Mouse (Mus musculus) CH12.LX (cell line): Measurements from ENCODE around the gene Aff1. TPM values are rescaled to one million over a fixed set of nuclear protein-coding genes. Genes with fewer than 3 reads are reported as not detected.

Experiments
- DNase-seq: peaks from one replicate; pipeline ENCODE4 v3.0.0-alpha.2; 2013; ENCODE audit errors: extremely low read depth
- H3K27ac ChIP-seq: 2 replicates; pipeline ENCODE4 v1.5.1; 2012; ENCODE audit warnings: low read depth, mild to moderate bottlenecking, control low read depth, moderate library complexity; ENCODE audit not compliant: insufficient read depth
- H3K27me3 ChIP-seq: replicated peaks from 2 replicates; pipeline ENCODE3; 2012; ENCODE audit warnings: inconsistent platforms
- H3K36me3 ChIP-seq, 2 experiments: replicated peaks in 1 of 2; 2 replicates each; pipeline versions ENCODE3 to v1.6.1; 2012; ENCODE audit warnings: inconsistent platforms in 1 of 2, low read length in 1 of 2, mild to moderate bottlenecking in 1 of 2, mixed read lengths in 1 of 2, moderate library complexity in 1 of 2; ENCODE audit not compliant: control insufficient read depth in 1 of 2, insufficient read depth in 1 of 2
- H3K4me1 ChIP-seq, 2 experiments: 2 replicates each; pipeline ENCODE4 v1.6.1; 2012; ENCODE audit warnings: inconsistent platforms in 1 of 2, moderate library complexity in 1 of 2; ENCODE audit not compliant: insufficient read depth in 2 of 2, control insufficient read depth in 1 of 2
- H3K4me2 ChIP-seq: 2 replicates; pipeline ENCODE4 v1.6.1; 2012; ENCODE audit warnings: low read depth, mild to moderate bottlenecking, control low read depth; ENCODE audit not compliant: poor library complexity, insufficient read depth, severe bottlenecking
- H3K4me3 ChIP-seq, 3 experiments: fragments of 150-350 bp in 1 of 3; sonication (generic) in 1 of 3; replicated peaks in 1 of 3; 2 replicates each; pipeline versions ENCODE3 to v1.5.1; 2011 to 2012; ENCODE audit warnings: low read depth in 2 of 3, low read length in 2 of 3, mild to moderate bottlenecking in 2 of 3, moderate library complexity in 2 of 3, control low read depth in 1 of 3, improper control_type of control experiment in 1 of 3, inconsistent platforms in 1 of 3, mixed read lengths in 1 of 3; ENCODE audit not compliant: poor library complexity in 1 of 3
- H3K79me2 ChIP-seq: replicated peaks from 2 replicates; pipeline ENCODE4 v1.6.1; 2012; ENCODE audit warnings: mild to moderate bottlenecking, moderate library complexity; ENCODE audit not compliant: control insufficient read depth, poor library complexity, insufficient read depth, severe bottlenecking; ENCODE audit errors: extremely low read depth
- H3K9ac ChIP-seq: 2 replicates; pipeline ENCODE4 v1.6.1; 2012; ENCODE audit warnings: low read depth, mild to moderate bottlenecking, control low read depth, moderate library complexity; ENCODE audit not compliant: insufficient read depth
- H3K9me3 ChIP-seq: replicated peaks from 2 replicates; pipeline ENCODE3; 2012; ENCODE audit warnings: low read length, inconsistent platforms, mixed read lengths
- BHLHE40 ChIP-seq: IDR thresholded peaks from 2 replicates; pipeline ENCODE4 v1.6.1; 2011; ENCODE audit warnings: mild to moderate bottlenecking, low read depth, low read length, improper control_type of control experiment
- CHD1 ChIP-seq: IDR thresholded peaks from 2 replicates; pipeline ENCODE4 v1.6.1; 2012; ENCODE audit warnings: low read depth, low read length, improper control_type of control experiment, inconsistent platforms
- CHD2 ChIP-seq: IDR thresholded peaks from 2 replicates; pipeline ENCODE4 v1.6.1; 2011; ENCODE audit warnings: low read length, improper control_type of control experiment
- CTCF ChIP-seq, 2 experiments: IDR thresholded peaks in 1 of 2; conservative IDR thresholded peaks in 1 of 2; 2 replicates each; pipeline ENCODE4 v1.5.1; 2011 to 2012; ENCODE audit warnings: low read depth in 2 of 2, low read length in 2 of 2, improper control_type of control experiment in 1 of 2, inconsistent platforms in 1 of 2, mild to moderate bottlenecking in 1 of 2, moderate library complexity in 1 of 2
- ELF1 ChIP-seq: IDR thresholded peaks from 2 replicates; pipeline ENCODE4 v1.6.1; 2014; ENCODE audit warnings: low read depth, mild to moderate bottlenecking, inconsistent platforms, low read length, improper control_type of control experiment
- ETS1 ChIP-seq: conservative IDR thresholded peaks from 2 replicates; pipeline ENCODE4 v1.6.1; 2012; ENCODE audit warnings: low read depth, mild to moderate bottlenecking, inconsistent platforms, low read length, improper control_type of control experiment, moderate library complexity
- GABPA ChIP-seq: IDR thresholded peaks from 2 replicates; pipeline ENCODE4 v1.6.1; 2012; ENCODE audit warnings: low read depth, low read length, improper control_type of control experiment, inconsistent platforms; ENCODE audit not compliant: insufficient replicate concordance
- JUN ChIP-seq: IDR thresholded peaks from 2 replicates; pipeline ENCODE4 v1.6.1; 2011; ENCODE audit warnings: low read depth, mild to moderate bottlenecking, low read length, improper control_type of control experiment, moderate library complexity; ENCODE audit not compliant: insufficient read depth
- KAT2A ChIP-seq: IDR thresholded peaks from 2 replicates; pipeline ENCODE4 v1.6.1; 2012; ENCODE audit warnings: low read length, improper control_type of control experiment, inconsistent platforms; ENCODE audit not compliant: insufficient replicate concordance
- MAFK ChIP-seq: IDR thresholded peaks from 2 replicates; pipeline ENCODE4 v1.6.1; 2011; ENCODE audit warnings: low read length, improper control_type of control experiment; ENCODE audit not compliant: insufficient replicate concordance
- MAX ChIP-seq: IDR thresholded peaks from 2 replicates; pipeline ENCODE4 v1.6.1; 2011; ENCODE audit warnings: low read length, improper control_type of control experiment
- MXI1 ChIP-seq: IDR thresholded peaks from 2 replicates; pipeline ENCODE4 v1.6.1; 2011; ENCODE audit warnings: mild to moderate bottlenecking, low read depth, low read length, improper control_type of control experiment
- MYC ChIP-seq: IDR thresholded peaks from 2 replicates; pipeline ENCODE4 v1.6.1; 2011; ENCODE audit warnings: low read depth, mild to moderate bottlenecking, improper control_type of control experiment, low read length
- NELFE ChIP-seq: IDR thresholded peaks from 2 replicates; pipeline ENCODE4 v1.6.1; 2011; ENCODE audit warnings: low read depth, low read length, improper control_type of control experiment
- NRF1 ChIP-seq: IDR thresholded peaks from 2 replicates; pipeline ENCODE4 v1.6.1; 2014; ENCODE audit warnings: low read depth, mild to moderate bottlenecking, inconsistent platforms, low read length, improper control_type of control experiment, moderate library complexity
- PAX5 ChIP-seq: IDR thresholded peaks from 2 replicates; pipeline ENCODE4 v1.6.1; 2012; ENCODE audit warnings: low read length, inconsistent platforms, mixed read lengths
- POLR2A ChIP-seq: IDR thresholded peaks from 2 replicates; pipeline ENCODE4 v1.6.1; 2011; ENCODE audit warnings: low read depth, mild to moderate bottlenecking, improper control_type of control experiment, low read length
- POLR2AphosphoS2 ChIP-seq: IDR thresholded peaks from 2 replicates; pipeline ENCODE4 v1.6.1; 2011; ENCODE audit warnings: low read depth, low read length, improper control_type of control experiment
- RCOR1 ChIP-seq: conservative IDR thresholded peaks from 2 replicates; pipeline ENCODE4 v1.6.1; 2012; ENCODE audit warnings: low read depth, mild to moderate bottlenecking, inconsistent platforms, low read length, improper control_type of control experiment
- SMC3 ChIP-seq: IDR thresholded peaks from 2 replicates; pipeline ENCODE4 v1.6.1; 2011; ENCODE audit warnings: low read depth, low read length, improper control_type of control experiment
- UBTF ChIP-seq: IDR thresholded peaks from 2 replicates; pipeline ENCODE4 v1.6.1; 2012; ENCODE audit warnings: low read depth, mild to moderate bottlenecking, inconsistent platforms, low read length, improper control_type of control experiment, moderate library complexity
- ZC3H11A ChIP-seq: IDR thresholded peaks from 2 replicates; pipeline ENCODE4 v1.6.1; 2012; ENCODE audit warnings: low read depth, mild to moderate bottlenecking, inconsistent platforms, low read length, improper control_type of control experiment
- ZMIZ1 ChIP-seq: IDR thresholded peaks from 2 replicates; pipeline ENCODE4 v1.6.1; 2012; ENCODE audit warnings: low read depth, mild to moderate bottlenecking, inconsistent platforms, low read length, improper control_type of control experiment
- dilution Hi-C: fragments of 300-500 bp; cut with MboI; formaldehyde crosslinking; loops from 2 replicates; pipeline ENCODE4 v1.14.3; 2020; ENCODE audit warnings: low sequenced_read_pairs; ENCODE audit not compliant: extremely low pct_unique_long_range_greater_than_20kb, extremely low pct_ligation_motif_present
- in situ Hi-C: fragments of 300-500 bp; cut with MboI; formaldehyde crosslinking; loops from 3 replicates; pipeline ENCODE4 v1.14.3; 2019; ENCODE audit warnings: low sequenced_read_pairs, low pct_ligation_motif_present, low pct_unique_long_range_greater_than_20kb, mixed read lengths
- polyA plus RNA-seq: library from polyadenylated mRNA; unstranded; fragments of >175 nt; gene quantifications from 2 replicates; pipeline ENCODE4 v1.2.1, GENCODE M21; 2012; ENCODE audit warnings: low read depth; ENCODE audit not compliant: insufficient read length
- total RNA-seq, 2 experiments: library from RNA; depleted of rRNA; stranded (reverse); fragments of 300-350 nt in 1 of 2; fragments of >200 nt in 1 of 2; gene quantifications; 2 replicates each; pipeline ENCODE4 v1.2.3; 2012 to 2014

Aff1 gene
- total and polyA plus RNA-seq, 3 experiments: 13.2 to 38.9 (median 21.8) TPM

- Histone ChIP-seq H3K36me3 (peaks cover 14 to 56% of the 10 kb centered on the region in 2 experiments), H3K9ac (no peak overlapping the region), H3K4me2 (no peak overlapping the region), H3K27me3 (no peaks in the 10 kb centered on the region), H3K79me2 (peaks cover 73% of the 10 kb centered on the region), H3K4me3 (no peak overlapping the region), H3K27ac (no peak overlapping the region), H3K4me1 (peaks cover 5 to 66% of the 10 kb centered on the region in 2 experiments; a peak in 3 of 4 replicates), H3K9me3 (peaks cover 12% of the 10 kb centered on the region)
- in situ Hi-C loops (no loop called here), dilution Hi-C loops (no loop called here)
- TF ChIP-seq ZMIZ1 (no peak), BHLHE40 (peak; percentile 59)
- DNase-seq: no peak
Observed at GRCm38 (mm10) chr5:103709044-103709443, 16.9 kb downstream of the Aff1 start.

DNA sequence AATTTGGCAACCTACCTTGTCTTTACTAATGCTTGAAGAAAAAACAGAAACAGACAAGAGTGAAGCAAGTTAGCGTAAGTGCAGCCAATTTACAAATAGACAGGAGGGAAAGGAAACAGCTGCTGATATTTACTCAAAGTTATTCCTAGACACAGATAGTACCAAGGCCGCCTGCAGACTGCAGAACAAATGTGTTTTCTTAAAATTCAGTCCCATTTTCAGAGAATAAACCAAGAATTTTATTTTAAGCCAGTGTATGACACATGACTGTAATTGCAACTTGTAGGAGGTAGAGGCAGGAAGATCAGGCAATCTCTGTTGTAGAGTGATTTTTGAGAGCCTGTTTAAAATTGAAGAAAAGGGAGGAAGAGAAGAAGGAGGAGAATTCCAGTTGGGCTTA, 19.7 kb downstream of the Aff1 start:
- H3K9me3 ChIP-seq: no peaks in the 10 kb centered on the region
- dilution Hi-C loops: no loop called here
- peaks cover 75% of the 10 kb centered on the region for H3K79me2 ChIP-seq
- no peak overlapping the region for H3K4me2 ChIP-seq
- peaks cover 2 to 66% of the 10 kb centered on the region in 2 experiments; a peak in 2 of 4 replicates for H3K4me1 ChIP-seq
- in situ Hi-C loops: no loop called here
- no peak overlapping the region for H3K4me3 ChIP-seq
- no peak overlapping the region for H3K9ac ChIP-seq
- no peaks in the 10 kb centered on the region for H3K27me3 ChIP-seq
- TF ChIP-seq BHLHE40: no peak
- no peak for TF ChIP-seq SMC3
- no peak for TF ChIP-seq POLR2A
- TF ChIP-seq UBTF: no peak
- TF ChIP-seq RCOR1: no peak
- TF ChIP-seq ZC3H11A: no peak
- TF ChIP-seq NELFE: no peak
- no peak for TF ChIP-seq CHD2
- TF ChIP-seq ETS1: no peak
- no peak for TF ChIP-seq MYC
- no peak for TF ChIP-seq POLR2AphosphoS2
- no peak for TF ChIP-seq ELF1
- no peak for TF ChIP-seq PAX5
- no peak for TF ChIP-seq MAX
- peaks cover 5 to 51% of the 10 kb centered on the region in 2 experiments for H3K36me3 ChIP-seq
- DNase-seq: no peak
- H3K27ac ChIP-seq: no peak overlapping the region

DNA sequence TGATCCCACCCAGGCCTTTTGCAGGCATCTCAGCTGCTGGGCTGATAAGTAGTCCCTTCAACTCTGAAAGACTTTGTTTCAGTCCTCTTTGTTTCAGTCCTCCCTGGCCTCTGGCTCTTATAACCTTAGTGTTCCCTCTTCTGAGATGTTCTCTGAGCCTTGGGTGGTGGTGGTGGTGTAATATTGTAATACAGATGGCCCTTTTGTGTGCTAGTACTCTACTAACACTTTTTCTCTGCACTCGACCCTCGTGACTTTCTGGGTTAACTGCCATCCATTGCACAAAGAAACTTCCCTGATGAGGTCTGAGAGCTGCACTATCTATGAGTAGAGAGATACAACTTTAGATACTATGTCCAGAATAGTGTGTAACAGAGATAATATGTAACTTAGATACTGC, 21.2 kb downstream of the Aff1 start:
- Histone ChIP-seq H3K27me3 (no peaks in the 10 kb centered on the region), H3K4me2 (no peak overlapping the region), H3K27ac (no peak overlapping the region), H3K9me3 (no peaks in the 10 kb centered on the region), H3K36me3 (peaks cover 6 to 44% of the 10 kb centered on the region in 2 experiments), H3K4me3 (no peak overlapping the region), H3K4me1 (peaks cover 2 to 69% of the 10 kb centered on the region in 2 experiments; a peak in 2 of 4 replicates), H3K79me2 (peaks cover 77% of the 10 kb centered on the region), H3K9ac (no peak overlapping the region)
- no peak for DNase-seq
- dilution Hi-C loops: no loop called here
- in situ Hi-C loops: no loop called here
- TF ChIP-seq POLR2AphosphoS2 (no peak), CHD1 (no peak), KAT2A (no peak), JUN (no peak), MXI1 (no peak), RCOR1 (no peak), GABPA (no peak), PAX5 (no peak), CHD2 (no peak), NRF1 (no peak), MAFK (no peak), CTCF (conservative IDR thresholded peaks at IDR 0.05 in 1 of 2, IDR thresholded peaks at IDR 0.05 in 1 of 2; ENCODE audit: low read depth in 2 of 2, low read length in 2 of 2) (no peak)
